Mouse (Mus musculus) ovary, postnatal 10 days (tissue): Measurements from ENCODE around the gene Rps18.
"Not testable (repeated sequence)": the region's sequence is repeated elsewhere in the genome, so short reads cannot be mapped to it uniquely, and the experiment has no call there.

Source experiments
- DNase-seq: peaks from one replicate; pipeline ENCODE4 v3.0.0; 2022; ENCODE audit warnings: low spot score

Rps18 gene

DNA sequence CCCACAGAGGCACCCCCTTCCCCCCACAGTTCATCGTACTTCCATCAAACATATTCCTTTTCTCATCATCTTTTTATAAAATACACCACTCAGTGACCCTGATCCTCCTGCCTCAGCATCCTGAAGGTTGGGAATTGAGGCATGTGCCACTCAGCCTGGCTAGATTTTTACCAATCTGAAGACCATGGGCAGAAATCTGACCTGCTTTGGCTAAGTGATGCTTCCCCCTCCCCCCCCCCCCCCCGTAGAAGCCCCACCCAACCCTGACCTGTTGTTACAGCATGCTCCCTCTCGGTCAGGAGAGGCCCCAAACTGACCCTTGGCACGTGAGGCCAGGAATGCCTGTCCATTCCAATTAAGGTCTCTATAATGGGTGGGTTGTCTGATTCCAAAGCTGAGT lies 51.0 kb downstream of the Rps18 start, which contains the start of gene Platr17:
TSS of gene Platr17 (plus strand) at position 301 of the 400 bp plus-strand sequence.
- not testable (repeated sequence) for DNase-seq

DNA sequence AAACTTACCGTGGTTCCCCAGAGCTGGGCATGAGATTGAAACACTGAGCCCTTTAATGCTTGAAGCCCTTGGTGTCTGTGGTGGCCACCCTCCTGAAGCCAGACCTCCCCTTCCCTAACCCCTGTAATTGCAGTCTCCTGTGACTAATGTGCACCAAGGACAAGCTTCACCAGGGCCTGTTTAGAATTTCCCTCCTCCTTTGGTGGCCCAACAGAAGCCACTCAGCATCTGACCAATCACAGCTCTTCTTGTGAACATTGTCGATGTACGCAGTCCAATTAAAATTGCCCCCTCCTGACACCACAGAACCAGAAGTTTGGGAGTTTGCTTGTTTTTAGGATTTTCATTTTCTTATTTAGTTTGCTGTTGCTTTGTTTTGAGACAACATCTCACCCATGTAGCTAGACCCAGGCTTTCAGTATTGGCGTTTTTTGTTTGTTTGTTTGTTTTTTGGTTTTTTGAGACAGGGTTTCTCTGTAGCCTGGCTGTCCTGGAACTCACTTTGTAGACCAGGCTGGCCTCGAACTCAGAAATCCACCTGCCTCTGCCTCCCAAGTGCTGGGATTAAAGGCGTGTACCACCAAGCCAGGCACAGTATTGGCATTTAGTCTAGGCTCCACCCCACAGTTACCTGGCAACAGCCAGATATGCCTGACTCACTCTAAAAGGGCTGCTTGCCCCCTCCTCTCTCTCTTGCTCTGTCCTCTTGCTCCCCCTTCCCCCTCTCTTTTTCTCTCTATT lies 51.7 kb downstream of the Rps18 start:
- DNase-seq = not testable (repeated sequence)

DNA sequence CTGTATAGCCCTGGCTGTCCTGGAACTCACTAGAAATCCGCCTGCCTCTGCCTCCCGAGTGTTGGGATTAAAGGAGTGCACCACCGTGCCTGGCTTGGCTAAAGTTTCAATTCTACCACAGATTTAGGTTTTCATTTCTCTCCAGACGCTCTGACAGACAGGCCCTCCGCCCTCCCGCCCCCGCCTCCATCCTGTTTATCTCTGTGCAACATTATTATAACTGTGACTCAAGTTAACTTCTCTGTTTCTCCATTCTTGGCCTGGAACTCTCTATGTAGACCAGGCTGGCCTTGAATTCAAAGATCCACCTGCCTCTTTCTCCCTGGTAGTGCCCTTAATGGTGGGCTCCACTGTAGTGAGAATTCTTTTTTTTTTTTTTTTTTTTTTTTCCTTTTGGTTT lies 53.3 kb downstream of the Rps18 start:
- DNase-seq = no peak

DNA sequence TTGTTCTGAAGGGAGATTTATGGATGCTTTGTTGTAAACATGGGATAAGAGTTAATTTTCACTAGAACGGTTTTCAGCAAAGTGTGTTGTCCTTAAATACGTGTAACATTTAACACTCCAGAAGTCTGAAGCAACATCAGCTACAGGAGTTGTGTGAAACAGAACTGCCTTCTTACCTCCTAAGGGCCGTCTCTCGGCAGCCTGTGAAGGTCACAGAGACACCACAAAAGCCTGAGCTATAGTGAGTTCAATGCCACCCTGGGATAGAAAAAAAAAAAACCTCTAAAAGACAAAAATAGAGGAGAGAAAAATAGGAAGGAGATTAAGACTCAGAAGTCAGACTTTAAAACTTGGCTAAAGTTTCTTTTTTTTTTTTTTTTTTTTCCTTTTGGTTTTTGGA lies 53.7 kb downstream of the Rps18 start:
- DNase-seq = no peak
